Mouse (Mus musculus) left cerebral cortex, postnatal 14 days (tissue): ENCODE measurements around the gene Naa20. TPM values are rescaled to one million over a fixed set of nuclear protein-coding genes. Genes with fewer than 3 reads are reported as not detected.

Experiments
- DNase-seq, 2 experiments: peaks; one replicate each; pipeline ENCODE4 v3.0.0; 2021 to 2022; ENCODE audit warnings: low spot score in 2 of 2, mixed read lengths in 1 of 2
- intact Hi-C: fragments of 180-260 bp; cut with DNase I; formaldehyde crosslinking; loops from one replicate; pipeline ENCODE4 v1.15.1; 2025
- microRNA-seq, 2 experiments: library from miRNA; unstranded; fragments of <30 nt; microRNA quantifications; one replicate each; pipeline ENCODE4 v1.2.0; 2022
- total RNA-seq, 2 experiments: library from RNA; stranded (reverse); gene quantifications; 2 replicates each; pipeline ENCODE4 v1.2.3; 2021

Gene Naa20
- total RNA-seq, 2 experiments from 2014 or later = 72.3 to 79.3 TPM

DNA sequence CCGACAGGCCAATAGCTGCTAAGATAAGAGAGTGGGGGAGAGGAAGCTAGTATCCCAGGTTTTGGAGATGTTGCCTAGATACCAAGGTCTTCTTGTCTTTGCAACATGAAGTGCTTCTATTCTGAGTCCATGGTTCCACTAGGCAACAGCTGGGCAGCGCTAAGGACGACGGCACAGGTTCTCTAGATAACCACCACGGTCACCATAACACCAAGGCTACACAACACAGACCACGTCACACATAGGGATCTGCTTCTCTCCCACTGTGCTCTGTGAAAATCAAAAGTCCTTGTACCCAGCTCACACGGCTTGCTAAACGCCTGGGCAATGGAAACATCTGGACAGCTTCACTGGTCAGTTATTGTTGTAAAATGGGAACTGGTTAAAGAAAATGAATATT lies 35.1 kb downstream of the Naa20 start:
- intact Hi-C loops = no loop called here
- DNase-seq = peak in 1 of 2 experiments; percentile 23

DNA sequence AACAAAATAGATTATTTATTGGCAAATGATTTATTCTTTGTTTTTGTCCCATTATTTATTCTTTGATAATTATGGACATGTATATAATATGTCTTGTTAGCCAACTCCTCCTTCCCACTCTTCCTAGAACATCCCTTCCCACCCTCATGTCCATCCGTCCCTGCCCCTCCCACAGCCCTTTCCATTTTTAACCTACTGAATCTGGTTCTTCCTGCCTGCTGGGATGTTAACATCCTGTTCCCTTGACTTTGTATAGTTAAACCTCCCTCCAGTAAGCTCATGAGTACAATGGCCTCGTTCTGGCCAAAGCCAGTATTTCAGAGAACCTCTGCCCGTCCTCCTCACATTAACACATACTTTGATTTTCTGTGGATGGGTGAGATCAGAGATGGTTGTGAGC lies 39.5 kb downstream of the Naa20 start:
- no peak for DNase-seq
- intact Hi-C loops = no loop called here

DNA sequence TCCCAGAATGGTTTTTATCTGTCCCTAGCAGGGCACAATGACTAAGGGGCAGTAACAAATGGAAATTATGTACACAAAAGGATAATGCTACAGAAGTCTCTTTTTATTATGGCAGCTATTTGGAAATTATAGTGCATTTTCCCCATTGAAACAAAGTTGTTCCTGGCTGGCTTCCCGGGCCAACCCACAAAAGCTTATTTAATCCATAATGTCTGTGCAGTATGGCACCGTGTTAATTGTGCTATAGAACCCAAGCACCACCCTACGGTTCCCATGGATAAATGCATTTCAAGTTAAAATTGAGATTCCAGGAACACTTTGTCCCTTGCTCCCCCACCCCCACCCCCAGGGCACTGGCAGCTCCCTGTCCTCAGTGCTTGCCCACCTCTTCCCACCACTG lies 42.4 kb downstream of the Naa20 start:
- DNase-seq = peak; percentile 20 to 32
- intact Hi-C loops = no loop called here

DNA sequence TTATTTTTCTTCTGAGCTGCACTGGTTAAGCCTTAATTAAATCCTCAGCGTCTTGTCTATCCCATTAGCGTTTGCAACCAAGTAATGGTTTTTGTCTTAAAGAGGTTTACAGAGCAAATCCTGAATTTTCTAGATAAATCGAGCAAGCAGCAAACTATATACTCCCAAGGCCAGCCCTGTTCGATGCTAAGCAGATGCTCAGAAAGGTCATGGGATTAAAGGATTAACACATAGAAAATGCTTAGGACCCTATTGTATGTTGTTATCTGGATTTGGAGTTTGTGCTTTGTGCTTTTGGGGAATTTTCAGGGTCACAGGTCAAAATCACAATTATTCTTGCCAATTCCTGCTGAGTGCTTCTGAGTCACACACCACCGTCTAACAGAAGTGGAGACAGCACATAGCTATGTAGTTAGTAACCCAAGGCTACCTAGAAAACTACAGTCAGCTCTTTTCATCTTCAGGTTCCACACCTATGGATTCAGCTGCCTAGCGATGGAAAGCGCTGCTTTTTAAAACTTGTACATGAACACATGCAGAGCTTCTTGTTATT lies 46.6 kb downstream of the Naa20 start:
- DNase-seq = no peak
- intact Hi-C loops = no loop called here

DNA sequence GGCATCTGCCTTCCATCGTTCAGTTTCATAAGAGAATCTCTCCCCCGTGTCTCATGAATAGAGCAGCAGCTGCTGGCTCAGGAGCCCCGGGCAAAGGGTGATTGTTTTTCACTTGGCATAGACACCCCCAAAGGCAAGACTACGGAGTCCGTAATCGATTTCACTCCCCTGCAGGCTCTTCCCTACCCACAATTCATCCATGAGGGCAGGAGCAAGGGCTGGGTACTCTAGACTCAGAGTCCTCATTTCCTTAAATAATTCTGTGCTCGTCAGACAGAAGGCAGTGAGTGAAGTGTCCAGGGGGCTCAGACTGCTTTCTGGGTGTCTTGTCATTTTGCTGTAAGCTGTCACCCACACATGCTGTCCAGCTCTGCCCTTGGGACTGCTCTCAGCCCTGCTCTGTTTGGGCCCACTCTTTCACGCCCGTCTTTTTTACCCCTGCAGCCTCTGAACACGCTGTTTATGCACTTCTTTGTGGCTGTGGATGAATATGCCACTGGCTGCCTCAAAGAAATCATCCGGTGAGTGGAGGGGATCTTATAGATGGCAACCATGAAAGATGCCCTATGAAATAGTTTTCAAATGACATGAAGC lies 47.7 kb downstream of the Naa20 start:
- intact Hi-C loops = loop anchor here (10.0 kb wide), 2 partner anchors 265 to 435 kb away; no protein-coding TSS in a partner anchor
- DNase-seq = no peak

DNA sequence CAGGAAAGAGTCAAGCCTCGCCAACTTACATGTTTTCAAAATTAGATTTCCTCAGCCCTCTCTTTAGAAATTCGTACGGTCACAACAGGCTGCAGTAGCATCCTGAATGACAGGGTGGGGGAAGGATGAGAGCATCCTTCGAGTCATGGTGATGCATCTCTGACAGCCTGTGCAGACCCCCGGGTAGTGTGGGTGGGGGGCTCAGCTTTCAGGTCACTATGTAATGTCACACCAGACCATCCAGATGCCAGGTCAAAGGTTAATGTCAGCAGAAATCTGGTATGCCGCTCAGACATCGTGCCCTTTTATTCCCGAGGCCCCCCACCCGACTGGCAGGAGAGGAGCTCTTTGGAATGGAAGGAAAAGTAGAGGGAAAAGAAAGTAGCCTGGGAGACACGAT lies 48.3 kb downstream of the Naa20 start:
- DNase-seq = no peak
- intact Hi-C loops = loop anchor here (10.0 kb wide), 2 partner anchors 265 to 435 kb away; no protein-coding TSS in a partner anchor

DNA sequence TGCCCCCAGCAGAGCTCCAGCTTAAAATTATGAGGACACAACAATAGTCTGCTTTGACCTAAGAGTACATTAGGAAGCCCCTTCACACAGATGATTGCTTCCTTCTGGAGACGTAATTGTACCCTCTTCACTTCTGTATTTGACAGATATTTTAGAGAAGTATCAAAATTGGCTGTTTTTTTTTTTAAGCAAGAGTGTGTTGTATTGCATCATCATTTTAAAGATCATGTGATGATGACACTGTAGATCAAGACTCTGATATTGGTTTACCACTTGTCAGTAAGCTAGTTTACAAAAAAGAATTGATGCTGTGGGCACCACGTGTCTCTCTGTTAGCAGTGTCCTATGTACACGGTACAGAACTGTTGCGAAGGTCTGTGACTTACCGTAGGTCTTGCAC lies 50.8 kb downstream of the Naa20 start:
- DNase-seq = no peak
- intact Hi-C loops = loop anchor here (10.0 kb wide), 2 partner anchors 262 to 432 kb away; no protein-coding TSS in a partner anchor

DNA sequence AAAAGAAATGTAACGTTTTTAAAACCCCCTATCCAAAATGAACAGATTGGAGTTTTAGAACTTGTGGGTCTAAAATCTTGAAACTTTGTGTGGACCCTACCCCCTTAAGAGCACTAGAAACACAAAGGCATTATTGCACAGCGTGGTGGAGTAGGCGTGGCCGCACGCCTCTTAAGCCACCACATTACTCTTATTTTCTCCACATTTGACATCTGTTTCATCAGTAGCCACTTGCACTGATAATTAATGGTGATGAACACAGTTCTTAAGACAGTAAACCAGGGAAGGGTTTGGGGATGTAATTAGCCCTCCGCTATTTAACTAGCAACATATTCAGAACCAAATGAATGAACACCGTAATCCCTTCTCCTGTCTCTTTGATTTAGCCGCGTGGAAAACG lies 53.9 kb downstream of the Naa20 start:
- intact Hi-C loops = loop anchor here (2.0 to 10.0 kb wide), 4 partner anchors 259 to 656 kb away; no protein-coding TSS in a partner anchor
- DNase-seq = no peak

DNA sequence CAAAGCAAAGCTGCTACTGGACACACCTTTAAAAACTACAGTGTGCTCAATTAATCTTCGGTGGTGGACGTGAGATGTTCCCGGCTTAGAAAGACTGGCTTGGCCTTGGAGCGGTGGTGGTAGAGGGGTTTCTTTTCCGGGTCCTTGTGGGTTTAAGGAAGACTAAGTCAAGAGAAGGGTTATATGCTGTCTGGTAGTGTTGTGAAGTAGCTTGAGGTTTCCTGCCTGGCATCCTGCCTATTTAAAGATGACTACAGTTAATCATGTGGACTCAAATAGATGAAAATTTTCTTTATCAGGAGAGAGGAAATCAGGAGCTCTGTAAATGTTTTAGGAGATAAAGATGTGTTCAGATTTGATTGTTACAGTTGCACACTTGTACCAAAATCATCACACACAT lies 54.4 kb downstream of the Naa20 start:
- DNase-seq = no peak
- intact Hi-C loops = loop anchor here (2.0 to 10.0 kb wide), 4 partner anchors 258 to 656 kb away; no protein-coding TSS in a partner anchor

DNA sequence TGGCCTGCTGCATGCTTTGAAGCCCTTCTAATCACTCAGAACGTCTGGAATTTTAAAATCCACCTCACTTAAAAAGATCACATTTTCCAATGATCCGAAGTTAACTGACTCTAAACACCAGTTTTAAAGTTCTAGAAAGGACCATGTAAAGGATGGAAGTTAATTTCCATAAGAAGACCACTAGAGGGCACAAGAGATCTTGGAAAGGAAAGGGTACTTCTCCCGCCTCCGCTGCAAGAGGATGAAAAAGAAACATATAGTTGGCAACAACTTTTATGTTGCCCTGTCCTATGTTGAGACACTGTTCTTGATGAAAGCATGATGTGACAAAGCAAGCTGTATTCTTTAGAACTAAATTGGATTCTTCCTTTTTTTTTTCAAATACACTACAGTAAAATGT lies 55.6 kb downstream of the Naa20 start:
- intact Hi-C loops = loop anchor here (2.0 to 10.0 kb wide), 4 partner anchors 257 to 655 kb away; no protein-coding TSS in a partner anchor
- peak; percentile 8 to 54 for DNase-seq

DNA sequence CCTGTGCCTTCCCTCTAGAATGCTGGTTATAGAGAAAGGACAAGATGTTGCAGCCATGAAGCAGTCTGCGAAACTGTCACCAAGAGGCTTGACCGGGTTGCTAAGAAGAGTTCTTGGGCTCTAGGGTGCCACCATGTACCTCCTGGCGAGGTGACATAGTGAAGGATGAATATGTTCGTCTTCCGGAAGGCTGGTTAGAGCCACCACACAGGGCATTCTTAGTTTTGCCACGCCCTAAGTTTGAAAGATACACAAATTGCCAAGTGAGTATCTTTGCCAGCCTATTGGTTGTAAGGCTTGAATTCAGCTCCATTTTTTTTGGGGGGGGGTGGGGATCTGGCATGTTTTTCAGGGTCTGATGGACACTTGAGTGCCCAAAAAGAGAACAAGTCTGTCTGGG lies 56.2 kb downstream of the Naa20 start:
- no peak for DNase-seq
- intact Hi-C loops = loop anchor here (5.0 to 10.0 kb wide), 3 partner anchors 257 to 654 kb away; no protein-coding TSS in a partner anchor

DNA sequence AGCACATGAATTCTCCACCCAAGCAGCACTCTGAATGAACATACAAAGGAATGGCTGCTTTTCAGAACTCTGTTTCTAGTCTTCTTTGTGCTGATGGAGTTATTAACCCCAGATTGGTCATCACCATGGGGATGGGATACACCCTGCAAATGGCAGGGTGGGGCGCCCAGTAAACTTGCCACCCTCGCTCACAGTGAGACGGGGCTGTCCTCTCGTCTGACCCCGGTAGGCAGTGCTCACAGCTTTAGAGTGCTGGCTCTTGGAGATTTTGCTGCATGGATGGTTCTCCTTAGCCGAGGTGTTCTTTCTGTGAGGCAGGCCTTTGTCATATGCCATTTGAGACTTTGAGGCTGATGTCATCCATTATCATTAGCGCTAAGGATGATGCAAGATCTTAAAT lies 56.7 kb downstream of the Naa20 start:
- intact Hi-C loops = loop anchor here (5.0 to 10.0 kb wide), 3 partner anchors 256 to 654 kb away; no protein-coding TSS in a partner anchor
- no peak for DNase-seq

DNA sequence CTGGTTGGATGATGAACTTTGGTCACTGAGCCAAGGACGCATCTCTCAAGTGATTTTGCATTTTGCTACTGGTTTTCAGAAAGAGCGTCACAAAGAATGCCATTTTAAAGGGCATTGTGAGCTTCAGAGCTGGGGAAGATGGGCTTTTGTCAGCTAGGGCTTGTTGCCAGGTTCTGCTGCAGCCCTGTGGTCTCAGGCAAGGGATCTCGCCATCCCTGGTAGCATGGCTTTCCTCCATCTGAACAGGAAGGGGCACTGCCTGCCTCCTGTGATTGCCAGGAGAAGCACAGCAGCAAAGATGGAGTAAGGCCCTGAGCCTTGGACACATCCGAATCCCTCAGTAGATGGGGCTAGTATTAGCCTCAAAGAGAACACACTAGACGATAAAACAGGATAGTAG lies 60.0 kb downstream of the Naa20 start:
- DNase-seq = no peak
- intact Hi-C loops = no loop called here

Small RNA genes within 50 kb of the gene (microRNA-seq; reads per million reads assigned to microRNA genes)
- 0 reads per million in 2 experiments for gene Gm25026

Other genes starting within 250 kb of the Naa20 start
- 10 to 100 TPM; 19.3 to 27.7 TPM for gene Rin2, start 226.9 kb upstream of the Naa20 start, total RNA-seq
- gene Cfap61, start 32.7 kb downstream of the Naa20 start, total RNA-seq = 1 to 10 TPM; 3.0 to 7.5 TPM
- 10 to 100 TPM; 16.7 to 18.9 TPM for gene Crnkl1, start 32.9 kb downstream of the Naa20 start, total RNA-seq